Mouse (Mus musculus) stomach, postnatal 0 days (tissue): Measurements from ENCODE around the gene 1700018B08Rik. TPM values are rescaled to one million over a fixed set of nuclear protein-coding genes. Genes with fewer than 3 reads are reported as not detected.

Experiments
- ATAC-seq: fragments of 200-750 bp; cut with Nextera tagmentation; 2 replicates; pipeline ENCODE4 v1.8.0; 2017; ENCODE audit not compliant: low FRiP score, low TSS enrichment
- DNase-seq: peaks from one replicate; pipeline ENCODE4 v3.0.0-alpha.2; 2016; ENCODE audit warnings: low spot score
- H3K27ac ChIP-seq: fragments of 300-500 bp; sonication (generic); replicated peaks from 2 replicates; pipeline ENCODE4 v1.5.1; 2014; ENCODE audit warnings: mild to moderate bottlenecking, control low read depth
- H3K27me3 ChIP-seq: fragments of 300-500 bp; sonication (generic); 2 replicates; pipeline ENCODE4 v1.6.1; 2014; ENCODE audit warnings: low read length; ENCODE audit not compliant: control insufficient read depth, insufficient read depth
- H3K36me3 ChIP-seq: fragments of 300-500 bp; sonication (generic); 2 replicates; pipeline ENCODE4 v1.6.1; 2014; ENCODE audit warnings: low read length, mixed read lengths; ENCODE audit not compliant: control insufficient read depth, insufficient read depth
- H3K4me1 ChIP-seq: fragments of 300-500 bp; sonication (generic); replicated peaks from 2 replicates; pipeline ENCODE4 v1.6.1; 2014; ENCODE audit warnings: antibody characterized with exemption; ENCODE audit not compliant: control insufficient read depth, insufficient read depth
- H3K4me2 ChIP-seq: fragments of 300-500 bp; sonication (generic); replicated peaks from 2 replicates; pipeline ENCODE4 v1.6.1; 2014; ENCODE audit warnings: low read depth, mild to moderate bottlenecking, control low read depth, moderate library complexity
- H3K4me3 ChIP-seq: fragments of 300-500 bp; sonication (generic); 2 replicates; pipeline ENCODE4 v1.5.1; 2014; ENCODE audit warnings: low read depth, low read length, control low read depth
- H3K9ac ChIP-seq: fragments of 300-500 bp; sonication (generic); 2 replicates; pipeline ENCODE4 v1.6.1; 2014; ENCODE audit warnings: mild to moderate bottlenecking, low read length, control low read depth, mixed read lengths
- H3K9me3 ChIP-seq: fragments of 300-500 bp; sonication (generic); 2 replicates; pipeline ENCODE4 v1.6.1; 2016; ENCODE audit warnings: low read length; ENCODE audit not compliant: control insufficient read depth
- CTCF ChIP-seq: IDR thresholded peaks from 2 replicates; pipeline ENCODE4 v1.5.1; 2016; ENCODE audit warnings: antibody characterized with exemption, low read depth, mild to moderate bottlenecking, moderate library complexity
- EP300 ChIP-seq: optimal IDR thresholded peaks from 2 replicates; pipeline ENCODE3; 2016; ENCODE audit warnings: antibody characterized with exemption
- WGBS: fragments of 180-500 bp; shearing (Covaris S2); extraction: QIAGEN DNeasy Blood & Tissue Kit; methylation state at CpG from one replicate; pipeline ENCODE4 v1.1.7; 2014; 5-methylcytosine and 5-hydroxymethylcytosine counted together
- polyA plus RNA-seq: library from polyadenylated mRNA; unstranded; fragments of >200 nt; fragmentation: Nextera tagmentation; extraction: Ambion mirVana; gene quantifications from 2 replicates; pipeline ENCODE4 v1.2.1, GENCODE M21; 2015

1700018B08Rik gene
- polyA plus RNA-seq, 1 experiment from 2014 or later, result not detected

DNA sequence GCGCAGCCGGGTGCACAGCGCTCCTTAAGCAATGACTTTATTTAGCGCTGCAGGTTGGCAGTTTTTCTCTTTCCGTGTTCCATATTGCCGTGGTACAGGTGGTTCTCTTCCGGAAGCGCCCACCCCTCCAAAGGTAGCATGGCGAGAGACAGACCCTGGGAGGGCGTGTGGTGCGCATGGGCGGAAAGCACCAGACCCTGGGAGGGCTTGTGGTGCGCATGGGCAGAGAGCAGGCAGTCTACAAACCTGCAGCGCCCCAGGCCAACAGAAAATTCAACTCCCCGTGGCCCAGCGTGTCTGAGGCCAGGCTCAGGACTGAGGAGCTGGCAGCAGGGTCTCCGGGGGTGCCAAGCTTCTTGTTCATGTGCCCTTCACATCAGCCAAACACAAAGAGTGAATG, 26.7 kb upstream of the 1700018B08Rik start:
- TF ChIP-seq CTCF (no peak), EP300 (no peak)

GRCm38 (mm10) chr8:121570335-121570734, 26.2 kb upstream of the 1700018B08Rik start:
- ATAC-seq (no peak), DNase-seq (no peak)
- H3K4me1 ChIP-seq, result no peaks in the 10 kb centered on the region
- WGBS, result 69% methylated on average over 21 of the region's 21 CpGs
- no peak overlapping the region for H3K9ac ChIP-seq
- no peak for TF ChIP-seq EP300
- TF ChIP-seq CTCF, result no peak
- H3K4me2 ChIP-seq, result no peak overlapping the region
- H3K27me3 ChIP-seq, result no peaks in the 10 kb centered on the region
- H3K4me3 ChIP-seq, result no peak overlapping the region
- 0 out of 2 replicates have a peak, but pooled peaks cover under 1% of the 10 kb centered on the region for H3K36me3 ChIP-seq
- H3K27ac ChIP-seq, result no peak overlapping the region
- no peaks in the 10 kb centered on the region for H3K9me3 ChIP-seq

More for the DNA sequence above, 26.7 kb upstream of the 1700018B08Rik start:
- WGBS, result 77% methylated on average over 17 of the region's 17 CpGs
- Histone ChIP-seq H3K4me2 (no peak overlapping the region), H3K27ac (no peak overlapping the region), H3K9ac (no peak overlapping the region), H3K36me3 (no peaks in the 10 kb centered on the region), H3K27me3 (no peaks in the 10 kb centered on the region), H3K4me3 (no peak overlapping the region), H3K9me3 (no peaks in the 10 kb centered on the region), H3K4me1 (no peaks in the 10 kb centered on the region)
- ATAC-seq (no peak), DNase-seq (no peak)

DNA sequence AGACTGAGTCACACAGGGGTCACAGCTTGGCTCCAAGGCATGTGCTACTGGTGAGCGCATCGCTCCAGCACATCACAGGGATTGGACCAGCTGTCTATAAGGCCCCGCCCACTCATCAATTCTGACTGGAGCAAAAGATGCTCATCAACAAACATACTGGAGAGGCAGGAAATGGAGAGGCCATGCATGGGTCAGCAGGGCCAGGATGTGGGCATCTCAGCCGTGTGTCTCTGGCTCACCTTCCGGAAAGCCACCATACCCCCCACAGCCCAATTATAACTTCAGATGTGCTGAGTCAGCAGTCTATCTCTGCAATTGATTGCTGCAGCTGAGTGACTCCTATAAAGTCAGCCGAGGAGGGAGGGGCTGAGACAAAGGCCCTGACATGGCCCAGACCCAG, 24.2 kb upstream of the 1700018B08Rik start:
- H3K9ac ChIP-seq, result no peak overlapping the region
- H3K4me1 ChIP-seq, result no peaks in the 10 kb centered on the region
- no peak overlapping the region for H3K4me2 ChIP-seq
- H3K27me3 ChIP-seq, result no peaks in the 10 kb centered on the region
- DNase-seq (no peak), ATAC-seq (no peak)
- H3K9me3 ChIP-seq, result no peaks in the 10 kb centered on the region
- H3K27ac ChIP-seq, result no peak overlapping the region
- H3K4me3 ChIP-seq, result no peak overlapping the region
- TF ChIP-seq CTCF, result no peak
- no peak for TF ChIP-seq EP300
- WGBS, result 59% methylated on average over 6 of the region's 6 CpGs
- 0 out of 2 replicates have a peak, but pooled peaks cover 3% of the 10 kb centered on the region for H3K36me3 ChIP-seq

DNA sequence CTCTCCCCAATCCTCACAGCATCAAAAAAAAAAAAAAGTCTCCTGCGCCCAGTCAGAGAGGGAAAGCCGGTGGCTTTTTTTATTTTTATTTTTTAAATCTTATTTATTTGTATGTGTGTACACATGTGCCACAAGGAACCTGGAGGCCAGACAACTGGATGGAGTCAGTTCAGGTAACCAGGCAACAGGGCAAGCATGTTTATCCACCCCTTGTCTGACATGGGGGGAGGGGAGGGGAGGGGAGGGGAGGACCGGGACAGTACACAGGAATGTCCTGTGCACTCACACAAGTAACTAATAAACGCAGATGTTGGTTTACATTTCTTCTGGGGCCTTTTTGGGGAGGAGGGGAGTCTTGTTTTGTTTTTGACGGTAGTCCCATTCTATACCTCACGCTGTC, 19.6 kb upstream of the 1700018B08Rik start:
- H3K27me3 ChIP-seq, result no peaks in the 10 kb centered on the region
- no peak for ATAC-seq
- H3K9ac ChIP-seq, result no peak overlapping the region
- H3K36me3 ChIP-seq, result 0 out of 2 replicates have a peak, but pooled peaks cover 3% of the 10 kb centered on the region
- H3K9me3 ChIP-seq, result no peaks in the 10 kb centered on the region
- no peak overlapping the region for H3K4me3 ChIP-seq
- no peak overlapping the region for H3K4me2 ChIP-seq
- H3K27ac ChIP-seq, result no peak overlapping the region
- TF ChIP-seq EP300 (no peak), CTCF (no peak)
- DNase-seq, result no peak
- H3K4me1 ChIP-seq, result 0 out of 2 replicates have a peak, but pooled peaks cover 3% of the 10 kb centered on the region
- WGBS, result 65% methylated on average over 6 of the region's 6 CpGs

GRCm38 (mm10) chr8:121562941-121563351, 18.8 kb upstream of the 1700018B08Rik start:
- 52% methylated on average over 9 of the region's 9 CpGs for WGBS
- Histone ChIP-seq H3K4me3 (no peak overlapping the region), H3K4me1 (0 out of 2 replicates have a peak, but pooled peaks cover 3% of the 10 kb centered on the region), H3K27me3 (no peaks in the 10 kb centered on the region), H3K36me3 (0 out of 2 replicates have a peak, but pooled peaks cover 6% of the 10 kb centered on the region), H3K9ac (no peak overlapping the region), H3K9me3 (no peaks in the 10 kb centered on the region), H3K27ac (0 out of 2 replicates have a peak overlapping the region, but pooled peaks have one; percentile 18), H3K4me2 (no peak overlapping the region)
- peak; percentile 82 for ATAC-seq
- peak; percentile 64 for DNase-seq
- no peak for TF ChIP-seq EP300
- TF ChIP-seq CTCF, result no peak

DNA sequence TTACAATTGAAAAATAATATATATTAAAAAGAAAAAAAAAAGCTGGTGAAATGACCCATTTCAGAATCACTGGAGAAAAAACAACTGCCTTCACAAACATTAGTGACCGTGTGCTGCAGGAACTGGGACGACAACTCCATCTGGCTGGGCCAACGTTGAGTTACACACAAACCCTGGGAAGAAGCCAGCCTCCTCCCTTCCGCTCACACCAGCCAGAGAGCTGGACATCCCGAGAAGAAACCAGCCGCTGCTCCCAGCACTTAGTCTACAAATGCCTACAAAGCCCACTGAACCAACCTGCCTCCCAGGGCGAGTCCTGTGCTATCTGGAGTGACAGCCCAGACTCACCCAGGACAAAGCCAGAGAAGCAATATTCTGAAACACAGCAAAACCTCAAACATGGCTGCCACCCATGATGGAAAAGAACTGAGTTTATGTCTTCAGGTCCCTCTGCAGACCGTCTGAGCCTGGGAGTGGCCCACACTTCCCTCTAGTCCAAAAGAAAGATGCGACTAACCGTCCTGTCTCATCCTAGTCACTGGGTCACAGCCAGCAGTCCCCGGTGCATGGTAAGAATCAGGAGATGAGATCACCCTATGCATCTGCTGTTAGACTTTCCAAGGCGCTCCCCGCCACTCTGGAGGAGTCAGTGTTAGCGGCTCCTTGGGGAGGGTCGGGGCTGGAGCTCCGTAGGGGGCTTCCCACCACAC, 17.7 kb upstream of the 1700018B08Rik start:
- DNase-seq, result no peak

More for the DNA sequence above, 17.7 kb upstream of the 1700018B08Rik start:
- H3K9ac ChIP-seq, result no peak overlapping the region
- 0 out of 2 replicates have a peak overlapping the region, but pooled peaks have one; percentile 13 for H3K27ac ChIP-seq
- H3K4me2 ChIP-seq, result no peak overlapping the region
- H3K4me1 ChIP-seq, result 0 out of 2 replicates have a peak, but pooled peaks cover 3% of the 10 kb centered on the region
- ATAC-seq, result no peak
- TF ChIP-seq CTCF (no peak), EP300 (no peak)
- no peaks in the 10 kb centered on the region for H3K27me3 ChIP-seq
- WGBS, result 69% methylated on average over 16 of the region's 16 CpGs
- no peak overlapping the region for H3K4me3 ChIP-seq
- no peaks in the 10 kb centered on the region for H3K9me3 ChIP-seq
- H3K36me3 ChIP-seq, result 0 out of 2 replicates have a peak, but pooled peaks cover 6% of the 10 kb centered on the region
